Mouse (Mus musculus): ENCODE measurements around the gene Tns1. TPM values are rescaled to one million over a fixed set of nuclear protein-coding genes. Genes with fewer than 3 reads are reported as not detected.
A peak's percentile ranks its signal among the peaks of the same experiment; 100 is the strongest.

Tns1 gene
- polyA plus RNA-seq, 1 experiment from 2014 or later: 8.2 TPM

DNA sequence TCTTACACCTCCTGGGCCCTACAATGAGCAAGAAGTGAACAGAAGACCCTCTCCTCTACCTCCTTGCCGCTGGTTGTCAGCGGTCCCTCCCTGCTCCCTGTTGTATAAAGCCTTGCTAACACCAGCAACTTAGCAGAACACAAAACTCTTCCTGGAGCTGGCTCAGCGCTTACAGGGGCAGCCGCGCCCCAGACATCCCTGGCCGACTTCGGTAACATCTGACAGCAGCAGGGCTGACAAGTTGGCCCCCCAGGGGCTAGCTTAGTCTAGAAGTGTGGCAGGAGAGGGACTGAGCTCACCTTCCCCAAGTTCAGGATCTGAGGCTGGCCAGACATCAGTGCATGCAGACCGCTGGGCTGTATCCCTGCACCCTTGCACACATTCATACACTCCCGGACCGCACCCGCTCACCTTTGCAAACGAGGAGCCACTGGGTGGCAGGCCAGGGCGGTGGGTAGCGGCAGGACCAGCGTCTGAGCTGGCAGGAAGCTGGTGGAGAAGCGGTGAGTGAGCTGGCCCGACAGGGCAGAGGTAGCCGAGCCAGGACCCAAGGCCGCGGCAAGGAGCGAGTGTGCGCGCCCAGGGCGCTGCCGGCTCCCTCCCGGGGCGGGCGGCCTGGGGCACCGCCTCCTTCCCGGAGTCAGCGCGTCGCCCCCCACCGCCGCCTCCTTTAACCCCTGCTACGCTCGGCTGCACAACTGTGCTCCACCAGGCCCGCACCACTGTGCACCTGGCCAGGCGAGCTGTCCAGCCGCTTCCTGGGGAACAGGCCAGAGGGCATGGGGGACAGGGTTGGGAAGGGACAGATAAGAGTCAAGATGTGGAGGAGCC lies 87.5 kb downstream of the Tns1 start:
- 3% methylated on average over 33 of the region's 40 CpGs for WGBS
- H3K27ac ChIP-seq (ENCODE audit: low read length): no peak overlapping the region
- ATAC-seq: peak; percentile 50; the same call in 1 of the 2 replicates

DNA sequence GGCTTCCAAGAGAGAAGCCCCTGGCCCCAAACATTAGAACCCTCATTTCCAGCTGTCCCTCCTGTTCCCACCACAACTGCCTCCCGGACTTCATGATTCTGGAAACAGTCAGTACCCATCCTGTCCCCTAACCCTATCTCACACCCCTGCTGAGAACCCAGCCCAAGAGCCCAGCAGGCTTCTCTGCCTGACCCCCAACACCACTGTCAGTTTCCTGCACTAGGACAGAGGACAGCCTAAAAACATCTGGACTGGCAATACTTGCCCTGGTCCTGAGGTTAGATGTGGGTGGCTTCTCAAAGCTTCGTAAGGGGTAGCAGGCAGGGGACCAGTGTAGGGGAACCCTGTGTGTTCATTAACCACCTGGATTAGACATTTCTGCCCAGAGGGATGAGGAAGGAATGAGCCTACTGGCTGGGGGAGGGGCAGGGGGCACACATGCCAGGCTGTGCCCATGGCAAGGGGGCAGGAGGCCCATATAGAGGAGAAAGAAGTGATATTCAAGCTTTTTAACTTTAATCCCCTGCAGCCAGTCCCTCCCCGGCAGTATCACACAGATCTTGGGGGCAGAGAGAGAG lies 88.2 kb downstream of the Tns1 start:
- no peaks in the 10 kb centered on the region for H3K36me3 ChIP-seq (ENCODE audit: control insufficient read depth, insufficient read depth, low read length)
- 0 out of 2 replicates have a peak, but pooled peaks cover 4% of the 10 kb centered on the region for H3K27me3 ChIP-seq (ENCODE audit: control insufficient read depth, insufficient read depth, low read depth, low read length)
- peak overlapping the region; percentile 7; the same call in 1 of the 2 replicates for H3K4me2 ChIP-seq (ENCODE audit: low read length)
- ATAC-seq: no peak
- 36% methylated on average over 3 of the region's 3 CpGs for WGBS
- peaks cover 12% of the 10 kb centered on the region for H3K4me1 ChIP-seq (ENCODE audit: control insufficient read depth, insufficient read depth, low read length)
- no peaks in the 10 kb centered on the region for H3K9me3 ChIP-seq (replicated peaks; ENCODE audit: control insufficient read depth, low read length, poor library complexity, severe bottlenecking)
- no peak overlapping the region for H3K27ac ChIP-seq (ENCODE audit: low read length)
- no peak overlapping the region for H3K4me3 ChIP-seq (ENCODE audit: low read depth, low read length)
- no peak overlapping the region for H3K9ac ChIP-seq (ENCODE audit: low read depth, low read length)

More for the DNA sequence above, 87.5 kb downstream of the Tns1 start:
- Histone ChIP-seq H3K36me3 (ENCODE audit: control insufficient read depth, insufficient read depth, low read length) (no peaks in the 10 kb centered on the region), H3K27me3 (ENCODE audit: control insufficient read depth, insufficient read depth, low read depth, low read length) (0 out of 2 replicates have a peak, but pooled peaks cover 4% of the 10 kb centered on the region), H3K4me2 (ENCODE audit: low read length) (peak overlapping the region; percentile 73), H3K9me3 (replicated peaks; ENCODE audit: control insufficient read depth, low read length, poor library complexity, severe bottlenecking) (no peaks in the 10 kb centered on the region), H3K4me1 (ENCODE audit: control insufficient read depth, insufficient read depth, low read length) (peaks cover 9% of the 10 kb centered on the region), H3K9ac (ENCODE audit: low read depth, low read length) (peak overlapping the region; percentile 60; the same call in 1 of the 2 replicates), H3K4me3 (ENCODE audit: low read depth, low read length) (peak overlapping the region; percentile 44)

DNA sequence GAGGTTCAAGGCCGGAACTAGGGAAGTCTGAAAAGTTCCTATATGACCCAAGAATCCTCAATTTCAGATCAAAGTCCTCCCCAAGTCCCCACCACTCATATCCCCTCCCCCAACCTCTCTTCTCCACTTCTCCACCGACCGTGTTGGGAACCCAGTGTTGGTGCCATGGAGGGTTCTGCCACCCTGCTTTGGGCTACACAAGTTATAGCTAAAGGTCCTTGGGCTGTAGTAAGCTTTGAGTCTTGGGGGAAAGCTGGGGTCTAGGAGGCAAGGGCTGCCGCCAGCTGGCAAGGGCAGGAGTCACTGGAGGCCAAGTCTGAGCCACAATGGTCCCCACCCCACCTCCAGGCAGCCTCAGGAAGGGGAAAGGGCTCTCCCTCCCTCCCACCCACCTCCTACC lies 88.8 kb downstream of the Tns1 start:
- Histone ChIP-seq H3K9ac (ENCODE audit: low read depth, low read length) (no peak overlapping the region), H3K9me3 (replicated peaks; ENCODE audit: control insufficient read depth, low read length, poor library complexity, severe bottlenecking) (no peaks in the 10 kb centered on the region), H3K4me3 (ENCODE audit: low read depth, low read length) (no peak overlapping the region), H3K4me2 (ENCODE audit: low read length) (no peak overlapping the region), H3K27ac (ENCODE audit: low read length) (no peak overlapping the region), H3K27me3 (ENCODE audit: control insufficient read depth, insufficient read depth, low read depth, low read length) (0 out of 2 replicates have a peak, but pooled peaks cover 4% of the 10 kb centered on the region), H3K36me3 (ENCODE audit: control insufficient read depth, insufficient read depth, low read length) (no peaks in the 10 kb centered on the region), H3K4me1 (ENCODE audit: control insufficient read depth, insufficient read depth, low read length) (peaks cover 14% of the 10 kb centered on the region)
- no peak for ATAC-seq
- 74% methylated on average over 4 of the region's 4 CpGs for WGBS

DNA sequence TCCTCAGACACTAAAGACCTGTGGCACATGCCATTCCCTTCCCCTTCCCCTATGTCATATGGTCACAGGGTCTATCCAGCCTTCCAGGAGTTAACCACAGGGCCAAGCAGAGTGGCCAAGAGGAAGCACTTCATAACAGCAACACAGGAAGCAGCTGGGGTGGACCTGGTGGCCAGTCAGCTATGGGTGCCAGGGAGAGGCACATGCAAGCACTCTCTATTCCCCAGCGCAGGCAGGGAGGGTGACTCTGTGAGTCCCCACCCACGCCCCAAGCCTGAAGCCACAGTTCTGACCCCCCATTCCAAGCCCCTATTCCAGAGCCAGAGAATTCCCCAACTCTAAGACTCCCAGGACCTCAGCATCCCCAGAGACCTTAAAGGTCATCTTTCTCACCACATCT lies 89.5 kb downstream of the Tns1 start:
- no peak overlapping the region for H3K27ac ChIP-seq (ENCODE audit: low read length)
- H3K4me1 ChIP-seq (ENCODE audit: control insufficient read depth, insufficient read depth, low read length): peaks cover 14% of the 10 kb centered on the region
- 0 out of 2 replicates have a peak, but pooled peaks cover 4% of the 10 kb centered on the region for H3K27me3 ChIP-seq (ENCODE audit: control insufficient read depth, insufficient read depth, low read depth, low read length)
- H3K4me3 ChIP-seq (ENCODE audit: low read depth, low read length): no peak overlapping the region
- WGBS: 76% methylated on average over 2 of the region's 2 CpGs
- ATAC-seq: no peak
- H3K36me3 ChIP-seq (ENCODE audit: control insufficient read depth, insufficient read depth, low read length): no peaks in the 10 kb centered on the region
- H3K4me2 ChIP-seq (ENCODE audit: low read length): no peak overlapping the region
- H3K9ac ChIP-seq (ENCODE audit: low read depth, low read length): no peak overlapping the region
- H3K9me3 ChIP-seq (replicated peaks; ENCODE audit: control insufficient read depth, low read length, poor library complexity, severe bottlenecking): no peaks in the 10 kb centered on the region

DNA sequence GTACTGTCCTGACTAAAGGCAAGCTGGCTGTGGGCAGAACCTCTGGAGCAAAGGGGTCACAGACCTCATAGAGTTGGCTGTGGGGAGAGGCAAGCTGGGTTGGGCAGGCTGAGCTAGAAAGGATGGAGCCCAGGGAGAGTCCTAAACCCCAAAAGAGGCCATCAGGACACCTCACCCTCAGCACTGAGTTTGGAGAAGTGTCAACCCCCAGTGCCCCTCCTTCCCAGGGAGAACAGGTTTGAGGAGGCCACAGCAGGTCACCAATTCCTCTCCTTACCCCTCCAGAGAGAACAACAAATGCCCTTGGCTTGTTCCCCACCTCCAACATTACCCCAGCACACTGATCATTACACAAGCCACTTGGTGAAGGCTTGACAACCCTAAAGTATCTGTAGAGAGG lies 90.0 kb downstream of the Tns1 start:
- H3K4me3 ChIP-seq (ENCODE audit: low read depth, low read length): no peak overlapping the region
- H3K9me3 ChIP-seq (replicated peaks; ENCODE audit: control insufficient read depth, low read length, poor library complexity, severe bottlenecking): no peaks in the 10 kb centered on the region
- no peak overlapping the region for H3K27ac ChIP-seq (ENCODE audit: low read length)
- H3K4me2 ChIP-seq (ENCODE audit: low read length): no peak overlapping the region
- 0 out of 2 replicates have a peak, but pooled peaks cover 4% of the 10 kb centered on the region for H3K27me3 ChIP-seq (ENCODE audit: control insufficient read depth, insufficient read depth, low read depth, low read length)
- ATAC-seq: no peak
- H3K4me1 ChIP-seq (ENCODE audit: control insufficient read depth, insufficient read depth, low read length): peaks cover 14% of the 10 kb centered on the region
- H3K9ac ChIP-seq (ENCODE audit: low read depth, low read length): no peak overlapping the region
- H3K36me3 ChIP-seq (ENCODE audit: control insufficient read depth, insufficient read depth, low read length): no peaks in the 10 kb centered on the region

DNA sequence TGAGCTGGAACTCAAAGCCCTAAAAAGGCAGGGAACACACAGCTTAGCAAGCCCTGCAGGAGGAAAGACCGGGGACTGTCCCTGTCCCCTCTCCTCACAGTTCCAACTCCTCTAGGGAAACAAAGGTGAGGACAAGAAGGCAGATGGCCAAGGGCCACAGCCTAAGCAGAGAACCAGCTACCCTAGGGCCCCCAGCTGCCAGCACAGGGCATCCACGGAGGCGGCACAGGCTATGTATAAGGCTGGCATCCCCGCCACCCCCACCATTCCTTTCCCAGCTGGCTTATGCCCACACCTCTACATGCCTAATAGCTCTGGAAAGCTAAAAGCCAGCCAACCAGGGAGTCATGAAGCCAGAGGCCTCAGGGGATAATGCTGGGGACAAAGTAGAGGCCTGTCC lies 90.8 kb downstream of the Tns1 start:
- Histone ChIP-seq H3K9ac (ENCODE audit: low read depth, low read length) (no peak overlapping the region), H3K4me2 (ENCODE audit: low read length) (no peak overlapping the region), H3K9me3 (replicated peaks; ENCODE audit: control insufficient read depth, low read length, poor library complexity, severe bottlenecking) (no peaks in the 10 kb centered on the region), H3K27me3 (ENCODE audit: control insufficient read depth, insufficient read depth, low read depth, low read length) (0 out of 2 replicates have a peak, but pooled peaks cover 4% of the 10 kb centered on the region), H3K27ac (ENCODE audit: low read length) (no peak overlapping the region), H3K4me1 (ENCODE audit: control insufficient read depth, insufficient read depth, low read length) (peaks cover 14% of the 10 kb centered on the region), H3K36me3 (ENCODE audit: control insufficient read depth, insufficient read depth, low read length) (no peaks in the 10 kb centered on the region), H3K4me3 (ENCODE audit: low read depth, low read length) (no peak overlapping the region)
- WGBS: 89% methylated on average over 4 of the region's 4 CpGs
- ATAC-seq: no peak

DNA sequence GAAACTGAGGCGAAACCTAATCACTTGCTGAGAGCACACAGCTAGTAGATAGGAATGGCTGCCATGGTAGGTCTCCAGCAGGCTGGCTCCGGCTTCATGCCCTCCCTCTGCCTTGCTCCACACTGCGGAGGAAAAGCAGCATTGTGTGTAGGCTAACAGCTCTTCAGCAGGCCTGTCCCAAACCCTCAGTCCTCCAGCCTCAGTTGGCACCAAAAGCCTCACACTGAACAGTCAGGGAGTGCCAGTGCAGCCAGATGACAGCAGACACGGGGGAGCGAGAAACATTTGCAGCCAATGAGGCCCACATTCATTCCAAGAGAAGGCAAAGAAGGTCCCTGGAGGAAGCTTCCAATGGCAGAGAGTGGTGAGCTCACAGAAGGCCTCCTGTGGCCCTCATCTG lies 91.3 kb downstream of the Tns1 start:
- H3K4me1 ChIP-seq (ENCODE audit: control insufficient read depth, insufficient read depth, low read length): peaks cover 14% of the 10 kb centered on the region
- no peak overlapping the region for H3K9ac ChIP-seq (ENCODE audit: low read depth, low read length)
- no peaks in the 10 kb centered on the region for H3K9me3 ChIP-seq (replicated peaks; ENCODE audit: control insufficient read depth, low read length, poor library complexity, severe bottlenecking)
- no peak for ATAC-seq
- no peak overlapping the region for H3K4me2 ChIP-seq (ENCODE audit: low read length)
- H3K4me3 ChIP-seq (ENCODE audit: low read depth, low read length): no peak overlapping the region
- H3K27me3 ChIP-seq (ENCODE audit: control insufficient read depth, insufficient read depth, low read depth, low read length): 0 out of 2 replicates have a peak, but pooled peaks cover 4% of the 10 kb centered on the region
- H3K36me3 ChIP-seq (ENCODE audit: control insufficient read depth, insufficient read depth, low read length): no peaks in the 10 kb centered on the region
- H3K27ac ChIP-seq (ENCODE audit: low read length): no peak overlapping the region
- WGBS: 81% methylated on average over 5 of the region's 5 CpGs

DNA sequence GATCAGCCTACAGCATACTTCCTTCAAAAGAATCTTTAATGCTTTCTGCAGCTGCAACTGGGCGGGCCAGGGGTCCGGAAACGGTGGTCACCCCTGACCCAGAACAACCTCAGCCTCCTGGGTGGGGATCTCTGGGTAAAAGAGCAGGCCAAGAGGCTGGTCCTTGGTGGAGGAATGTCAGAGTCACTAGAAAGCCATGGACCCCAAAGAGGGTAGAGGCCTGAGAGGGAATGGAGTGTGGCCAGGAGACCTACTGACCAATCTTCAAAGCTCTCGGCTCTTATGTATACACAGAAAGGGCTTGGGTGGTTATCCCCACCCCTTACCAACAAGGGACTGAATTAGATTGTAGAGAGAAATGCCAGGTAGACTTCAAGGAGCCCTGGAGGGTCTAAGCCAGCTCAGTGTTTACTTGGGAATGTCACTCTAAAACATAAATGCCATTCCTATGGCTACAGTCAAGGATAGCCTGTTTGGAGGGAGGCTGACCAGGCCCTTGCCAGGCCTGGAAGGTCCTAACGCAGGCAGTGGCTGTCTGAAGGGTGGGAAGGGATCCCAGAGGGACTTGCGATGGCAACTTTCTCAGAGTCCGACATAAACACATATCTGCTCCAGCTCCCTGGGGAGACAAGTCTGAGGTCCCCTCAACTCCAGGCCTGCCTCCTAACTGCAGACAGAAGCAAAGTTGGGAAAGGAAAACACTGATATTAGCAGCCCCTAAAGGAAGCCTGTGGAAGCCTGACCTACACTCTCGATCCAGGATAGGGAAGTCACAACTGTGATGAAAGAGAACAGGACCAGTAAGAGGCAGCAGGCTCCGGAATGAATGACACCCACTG lies 92.3 kb downstream of the Tns1 start:
- no peak overlapping the region for H3K9ac ChIP-seq (ENCODE audit: low read depth, low read length)
- ATAC-seq: no peak
- H3K36me3 ChIP-seq (ENCODE audit: control insufficient read depth, insufficient read depth, low read length): no peaks in the 10 kb centered on the region
- 0 out of 2 replicates have a peak, but pooled peaks cover 4% of the 10 kb centered on the region for H3K27me3 ChIP-seq (ENCODE audit: control insufficient read depth, insufficient read depth, low read depth, low read length)
- peaks cover 19% of the 10 kb centered on the region for H3K4me1 ChIP-seq (ENCODE audit: control insufficient read depth, insufficient read depth, low read length)
- no peaks in the 10 kb centered on the region for H3K9me3 ChIP-seq (replicated peaks; ENCODE audit: control insufficient read depth, low read length, poor library complexity, severe bottlenecking)
- H3K27ac ChIP-seq (ENCODE audit: low read length): no peak overlapping the region; the same call in 1 of the 2 replicates
- no peak overlapping the region for H3K4me3 ChIP-seq (ENCODE audit: low read depth, low read length)
- H3K4me2 ChIP-seq (ENCODE audit: low read length): no peak overlapping the region
- WGBS: 83% methylated on average over 9 of the region's 9 CpGs
